In genomic region chr12:19223996-19224395, GRCm38 (mm10) we compare ENCODE assay signal across 6 mouse cellular contexts.
DNase-seq lines count a peak whose midpoint lies in the region; TF ChIP-seq lines count a peak whose summit lies in the region.
"Not testable (repeated sequence)": the region's sequence is repeated elsewhere in the genome, so short reads cannot be mapped to it uniquely, and the experiment has no call there.

No protein-coding gene starts in this region.

- in situ Hi-C loops in ES-E14 (cut with MboI; ENCODE audit: low sequenced_read_pairs in 2 of 2, unreplicated experiment in 2 of 2): not testable (repeated sequence)

- H3K36me3 ChIP-seq in E14TG2a.4 (ENCODE audit: insufficient read depth, low read length); ES-E14 (ENCODE audit: control insufficient read depth, insufficient read depth, low read length, poor library complexity, severe bottlenecking): not testable (repeated sequence)

- not testable (repeated sequence) for H3K4me1 ChIP-seq in E14TG2a.4 (replicated peaks; ENCODE audit: low read depth, low read length); ES-E14 (ENCODE audit: control insufficient read depth in 2 of 2, insufficient read depth in 2 of 2, low read length in 2 of 2, poor library complexity in 1 of 2)

- not testable (repeated sequence) for H3K9me3 ChIP-seq in E14TG2a.4 (ENCODE audit: low read length); ES-E14 (ENCODE audit: control insufficient read depth, insufficient read depth, low read depth, low read length)

- DNase-seq in ES-E14 (ENCODE audit: low read depth, low spot score): peak; percentile 11
- peak; percentile 56 for DNase-seq in R1 (ENCODE audit: low read depth, low spot score)
- peak; percentile 5 to 33 for DNase-seq in adrenal gland, adult (ENCODE audit: inconsistent age in 2 of 2, low spot score in 1 of 2)
- DNase-seq in heart, adult 11 months: peak; percentile 59
- peak; percentile 8 for DNase-seq in kidney, adult 9 months

- H3K27ac ChIP-seq in ES-E14 (ENCODE audit: insufficient read depth, low read depth, low read length, poor library complexity, severe bottlenecking): not testable (repeated sequence)

- not testable (repeated sequence) for H3K27me3 ChIP-seq in E14TG2a.4 (ENCODE audit: insufficient read depth, low read length)

- not testable (repeated sequence) for H3K4me3 ChIP-seq in E14TG2a.4 (replicated peaks; ENCODE audit: low read length); ES-E14 (ENCODE audit: insufficient read depth in 1 of 2, low read depth in 1 of 2, low read length in 2 of 2, poor library complexity in 1 of 2, severe bottlenecking in 1 of 2)

- TF ChIP-seq CTCF in E14TG2a.4 (conservative IDR thresholded peaks at IDR 0.05; ENCODE audit: low read length): peak; percentile 40

- not testable (repeated sequence) for H3K9ac ChIP-seq in ES-E14 (ENCODE audit: insufficient read depth, low read depth, low read length, poor library complexity, severe bottlenecking)

Comparison
In these comparisons a context has a peak if more than half of its experiments do, and no peak if none do; other contexts are left out.
1. DNase-seq: peak in every context shown above with its lines; median percentile 59 in heart, adult 11 months; 56 in R1; 19 in adrenal gland, adult; 11 in ES-E14; 8 in kidney, adult 9 months.